Mouse (Mus musculus) forebrain, embryonic 15.5 days (tissue): ENCODE results near the gene Gm45618. TPM values are rescaled to one million over a fixed set of nuclear protein-coding genes. Genes with fewer than 3 reads are reported as not detected.
"Not testable (repeated sequence)": the region's sequence is repeated elsewhere in the genome, so short reads cannot be mapped to it uniquely, and the experiment has no call there.

ENCODE experiments used
- ATAC-seq: fragments of 200-750 bp; cut with Nextera tagmentation; replicated peaks from 2 replicates; pipeline ENCODE4 v1.8.0; 2017; ENCODE audit warnings: mild to moderate bottlenecking, moderate TSS enrichment, moderate library complexity
- H3K27ac ChIP-seq: fragments of 300-500 bp; sonication (generic); replicated peaks from 2 replicates; pipeline ENCODE4 v1.5.1; 2015; ENCODE audit warnings: mild to moderate bottlenecking, inconsistent platforms
- H3K27me3 ChIP-seq: fragments of 300-500 bp; sonication (generic); 2 replicates; pipeline ENCODE4 v1.6.1; 2015; ENCODE audit warnings: inconsistent platforms
- H3K36me3 ChIP-seq: fragments of 300-500 bp; sonication (generic); 2 replicates; pipeline ENCODE4 v1.6.1; 2015; ENCODE audit warnings: mild to moderate bottlenecking, inconsistent platforms
- H3K4me1 ChIP-seq: fragments of 300-500 bp; sonication (generic); 2 replicates; pipeline ENCODE4 v1.6.1; 2015; ENCODE audit warnings: inconsistent platforms
- H3K4me2 ChIP-seq: fragments of 300-500 bp; sonication (generic); replicated peaks from 2 replicates; pipeline ENCODE4 v1.6.1; 2015; ENCODE audit warnings: mild to moderate bottlenecking, inconsistent platforms
- H3K4me3 ChIP-seq: fragments of 300-500 bp; sonication (generic); 2 replicates; pipeline ENCODE4 v1.5.1; 2015; ENCODE audit warnings: mild to moderate bottlenecking, inconsistent platforms
- H3K9ac ChIP-seq: fragments of 300-500 bp; sonication (generic); replicated peaks from 2 replicates; pipeline ENCODE4 v1.6.1; 2015; ENCODE audit warnings: mild to moderate bottlenecking, inconsistent platforms
- H3K9me3 ChIP-seq: fragments of 300-500 bp; sonication (generic); 2 replicates; pipeline ENCODE4 v1.6.1; 2016; ENCODE audit warnings: inconsistent platforms
- WGBS: fragments of 180-500 bp; shearing (Covaris S2); methylation state at CpG from one replicate; pipeline ENCODE4 v1.1.7; 2015; ENCODE audit warnings: mixed read lengths; 5-methylcytosine and 5-hydroxymethylcytosine counted together
- polyA plus RNA-seq: library from polyadenylated mRNA; unstranded; fragments of >200 nt; fragmentation: Nextera tagmentation; extraction: Ambion mirVana; gene quantifications from 2 replicates; pipeline ENCODE4 v1.2.1, GENCODE M21; 2015

The Gm45618 gene
- 0.60 TPM in 1 of 2 replicates, not detected in the other for polyA plus RNA-seq

DNA sequence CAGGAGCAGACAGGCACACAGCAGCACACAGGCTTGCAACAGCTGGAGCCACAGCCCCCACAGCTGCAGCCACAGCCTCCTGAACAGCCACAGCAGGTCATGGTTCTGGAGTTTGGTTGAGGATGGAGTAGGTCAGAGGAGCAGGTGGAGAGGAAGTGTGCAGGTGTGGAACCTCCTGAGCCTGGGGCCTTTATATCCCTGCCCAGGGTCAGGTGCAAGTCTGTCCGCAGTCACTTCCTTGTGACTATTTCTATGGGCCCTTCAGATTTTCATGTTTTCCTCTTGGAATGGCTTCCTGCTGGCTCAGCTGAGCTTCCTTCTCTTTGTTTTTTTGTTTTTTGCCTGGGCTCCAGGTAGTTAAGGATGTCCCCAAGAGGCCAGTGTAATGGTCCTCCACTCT, at the start of gene Gm45618:
TSS of gene Gm45618 (minus strand) at position 101 of the 400 bp plus-strand sequence.
- not testable (repeated sequence) for H3K4me1 ChIP-seq, H3K36me3 ChIP-seq, H3K27me3 ChIP-seq, H3K9ac ChIP-seq, H3K4me3 ChIP-seq, H3K4me2 ChIP-seq, H3K27ac ChIP-seq, ATAC-seq, H3K9me3 ChIP-seq
- 96% methylated on average over 1 of the region's 1 CpGs for WGBS

DNA sequence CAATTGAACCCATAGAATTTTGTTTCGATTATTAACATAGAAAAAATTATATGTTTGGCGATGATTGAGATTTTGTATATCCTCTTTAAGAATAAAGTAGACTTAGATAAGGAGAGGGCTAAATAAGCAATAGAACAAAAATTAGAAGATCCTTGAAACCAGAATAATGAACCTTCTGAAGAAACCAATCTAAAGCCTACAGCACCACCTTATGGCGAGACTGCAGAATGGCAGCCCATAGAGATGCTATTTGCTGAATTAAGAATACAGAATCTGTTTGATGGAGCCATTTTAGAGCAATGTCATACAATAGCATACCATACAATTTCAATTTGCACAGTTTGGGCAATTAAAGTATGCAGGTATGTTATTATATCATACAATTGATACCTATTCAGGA, 49.3 kb upstream of the Gm45618 start:
- H3K9ac ChIP-seq: no peak overlapping the region
- H3K4me3 ChIP-seq: no peak overlapping the region
- H3K9me3 ChIP-seq: no peaks in the 10 kb centered on the region
- no peak overlapping the region for H3K27ac ChIP-seq
- 53% methylated on average over 3 of the region's 3 CpGs for WGBS
- H3K36me3 ChIP-seq: no peaks in the 10 kb centered on the region
- no peaks in the 10 kb centered on the region for H3K4me1 ChIP-seq
- H3K27me3 ChIP-seq: no peaks in the 10 kb centered on the region
- no peak for ATAC-seq
- H3K4me2 ChIP-seq: no peak overlapping the region

DNA sequence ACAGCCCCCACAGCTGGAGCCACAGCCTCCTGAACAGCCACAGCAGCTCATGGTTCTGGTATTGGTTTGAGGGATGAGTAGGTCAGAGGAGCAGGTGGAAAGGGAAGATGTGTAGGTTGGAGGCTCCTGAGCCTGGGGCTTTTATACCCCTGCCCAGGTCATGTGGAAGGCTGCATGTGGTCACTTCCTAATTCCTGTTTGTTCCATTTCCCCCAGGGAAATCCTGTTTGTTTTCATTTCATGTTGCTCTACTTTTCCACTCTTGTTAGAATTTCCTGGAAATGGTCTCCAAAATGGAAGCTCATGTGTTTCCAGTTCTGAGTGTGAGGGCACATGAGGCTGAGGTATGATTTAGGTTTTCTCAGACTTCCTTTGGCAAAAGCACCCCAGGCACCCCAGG, 45.1 kb upstream of the Gm45618 start, which contains the start of gene Gm4553:
TSS of gene Gm4553 (minus strand) at position 101 of the 400 bp plus-strand sequence.
- H3K4me3 ChIP-seq, H3K27me3 ChIP-seq, H3K4me1 ChIP-seq, H3K4me2 ChIP-seq, H3K9me3 ChIP-seq, ATAC-seq, H3K36me3 ChIP-seq, H3K9ac ChIP-seq, H3K27ac ChIP-seq: not testable (repeated sequence)

DNA sequence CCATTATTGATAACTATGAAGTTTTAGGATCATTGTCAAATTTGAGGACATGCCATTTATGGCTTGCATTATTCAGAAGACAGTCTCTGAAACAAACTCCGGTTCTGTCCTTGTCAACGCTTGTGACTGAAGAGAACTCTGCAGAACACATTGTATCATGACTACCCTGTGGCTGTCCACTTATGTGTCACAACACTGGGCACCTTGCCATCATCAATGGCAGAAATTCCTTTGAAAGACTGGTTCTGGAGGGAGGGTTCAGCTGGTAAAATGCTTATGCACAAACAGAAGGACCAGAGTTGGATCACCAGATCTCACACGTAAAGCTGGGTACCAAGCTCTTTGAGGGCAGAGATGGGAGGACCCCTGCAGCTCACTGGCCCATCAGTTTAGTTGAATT, 38.8 kb upstream of the Gm45618 start:
- no peaks in the 10 kb centered on the region for H3K27me3 ChIP-seq
- no peak overlapping the region for H3K9ac ChIP-seq
- WGBS: 87% methylated on average over 3 of the region's 3 CpGs
- no peak overlapping the region for H3K4me3 ChIP-seq
- no peak overlapping the region for H3K4me2 ChIP-seq
- H3K27ac ChIP-seq: no peak overlapping the region
- no peaks in the 10 kb centered on the region for H3K4me1 ChIP-seq
- no peak for ATAC-seq
- no peaks in the 10 kb centered on the region for H3K9me3 ChIP-seq
- no peaks in the 10 kb centered on the region for H3K36me3 ChIP-seq

DNA sequence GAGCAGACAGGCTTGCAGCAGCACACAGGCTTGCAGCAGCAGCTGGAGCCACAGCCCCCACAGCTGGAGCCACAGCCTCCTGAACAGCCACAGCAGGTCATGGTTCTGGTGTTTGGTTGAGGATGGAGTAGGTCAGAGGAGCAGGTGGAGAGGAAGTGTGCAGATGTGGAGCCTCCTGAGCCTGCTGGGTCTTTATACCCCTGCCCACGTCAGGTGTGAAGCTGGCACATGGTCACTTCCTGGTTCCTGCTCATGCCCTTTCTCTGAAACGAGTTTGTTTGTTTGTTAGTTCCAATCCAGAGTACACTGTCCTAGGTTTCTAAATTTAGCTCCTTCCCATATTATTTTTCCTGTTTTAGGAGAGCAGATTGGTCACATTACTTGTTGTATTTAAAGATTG, 36.5 kb upstream of the Gm45618 start, which contains the start of gene Gm29735:
TSS of gene Gm29735 (minus strand) at position 101 of the 400 bp plus-strand sequence.
- H3K36me3 ChIP-seq, H3K27me3 ChIP-seq, H3K9me3 ChIP-seq, H3K4me1 ChIP-seq, H3K4me2 ChIP-seq, H3K9ac ChIP-seq, ATAC-seq, H3K27ac ChIP-seq, H3K4me3 ChIP-seq: not testable (repeated sequence)
- WGBS: 53% methylated on average over 2 of the region's 2 CpGs

DNA sequence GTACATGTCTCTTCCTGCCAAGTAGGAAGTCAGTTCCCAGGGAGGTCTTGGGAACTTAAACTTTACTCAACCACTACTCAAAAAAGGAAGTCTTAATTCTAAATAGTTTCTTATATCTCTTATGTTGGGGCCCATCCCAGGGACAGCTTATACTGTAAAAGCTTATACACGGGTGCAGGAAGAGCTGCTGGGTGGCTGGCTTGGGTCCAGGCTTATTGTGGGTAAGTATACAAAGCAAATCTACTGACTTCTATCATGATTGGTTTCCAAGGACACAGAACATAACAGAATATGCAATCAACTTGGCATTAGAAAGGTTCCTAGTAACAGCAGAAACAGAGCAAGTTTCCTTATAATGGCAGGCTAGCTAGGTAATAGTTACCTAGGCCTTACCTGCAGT, 34.8 kb upstream of the Gm45618 start:
- no peak overlapping the region for H3K4me3 ChIP-seq
- H3K36me3 ChIP-seq: no peaks in the 10 kb centered on the region
- H3K4me1 ChIP-seq: no peaks in the 10 kb centered on the region
- WGBS: 48% methylated on average over 1 of the region's 1 CpGs
- H3K27me3 ChIP-seq: no peaks in the 10 kb centered on the region
- no peak overlapping the region for H3K27ac ChIP-seq
- no peak for ATAC-seq
- no peak overlapping the region for H3K9ac ChIP-seq
- no peaks in the 10 kb centered on the region for H3K9me3 ChIP-seq
- no peak overlapping the region for H3K4me2 ChIP-seq

DNA sequence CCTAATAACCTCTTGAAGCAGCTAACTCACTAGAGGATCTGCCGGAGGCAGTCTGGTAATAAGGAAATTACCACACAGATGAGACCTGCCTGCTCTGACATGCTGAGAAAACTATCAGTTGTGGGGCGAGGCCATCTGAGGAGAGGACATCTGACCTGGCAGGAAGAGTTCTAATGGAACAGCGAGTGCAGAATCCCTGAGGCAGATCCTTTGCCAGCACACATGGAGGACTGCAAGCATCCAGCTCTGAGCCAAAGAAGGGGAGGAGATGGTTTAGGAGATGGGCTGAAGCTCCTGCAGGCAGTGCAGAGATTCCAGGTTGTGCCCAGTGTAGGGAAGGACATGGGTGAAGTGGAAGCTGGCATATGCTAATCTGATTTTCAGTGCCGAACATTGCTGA, 31.7 kb upstream of the Gm45618 start:
- Histone ChIP-seq H3K27me3 (no peaks in the 10 kb centered on the region), H3K9ac (no peak overlapping the region), H3K27ac (no peak overlapping the region), H3K4me1 (no peaks in the 10 kb centered on the region), H3K4me3 (no peak overlapping the region), H3K9me3 (no peaks in the 10 kb centered on the region), H3K36me3 (no peaks in the 10 kb centered on the region), H3K4me2 (no peak overlapping the region)
- no peak for ATAC-seq
- WGBS: 85% methylated on average over 4 of the region's 4 CpGs

DNA sequence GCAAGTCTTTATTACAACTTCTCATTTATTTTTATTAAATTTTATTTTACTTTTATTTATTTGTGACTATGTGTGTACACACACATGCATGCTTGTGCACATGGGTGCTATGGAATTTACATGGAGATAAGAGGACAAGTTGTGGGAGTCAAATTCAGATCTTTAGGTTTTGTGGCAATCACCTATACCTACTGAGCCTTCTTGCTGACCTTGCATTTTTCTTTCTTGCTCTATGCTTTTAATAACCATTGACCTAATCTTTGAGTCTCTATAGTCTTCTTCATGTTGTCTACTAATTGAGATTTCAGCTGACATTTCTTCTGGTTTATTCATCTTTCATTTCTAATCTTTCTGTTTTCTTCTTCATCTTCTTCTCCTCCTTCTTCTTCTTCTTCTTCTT, 28.1 kb upstream of the Gm45618 start:
- Histone ChIP-seq H3K4me3 (no peak overlapping the region), H3K4me1 (no peaks in the 10 kb centered on the region), H3K4me2 (no peak overlapping the region), H3K27ac (no peak overlapping the region), H3K27me3 (no peaks in the 10 kb centered on the region), H3K36me3 (no peaks in the 10 kb centered on the region), H3K9ac (no peak overlapping the region), H3K9me3 (no peaks in the 10 kb centered on the region)
- ATAC-seq: no peak

DNA sequence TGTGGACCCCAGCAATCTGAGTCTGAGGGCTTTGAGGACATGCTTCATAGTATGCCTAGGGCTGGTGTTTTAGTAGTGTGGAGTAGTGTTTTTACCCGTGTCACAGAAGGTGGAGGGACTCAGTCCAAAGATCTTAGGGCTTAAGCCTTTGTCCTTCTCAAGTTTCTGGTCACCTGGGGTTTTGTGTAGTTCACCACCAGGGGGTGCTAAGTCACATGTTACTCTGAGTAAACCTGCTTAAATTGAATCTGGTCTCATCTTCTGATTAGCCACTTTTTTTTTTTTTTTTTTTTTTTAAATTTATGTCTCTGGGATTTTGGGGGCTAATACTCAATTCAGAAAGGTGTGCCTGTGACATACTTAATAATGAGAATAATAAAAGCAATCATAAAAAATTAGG, 25.5 kb upstream of the Gm45618 start:
- H3K9ac ChIP-seq: no peak overlapping the region
- 0% methylated on average over 1 of the region's 1 CpGs for WGBS
- no peak overlapping the region for H3K4me3 ChIP-seq
- H3K27ac ChIP-seq: no peak overlapping the region
- no peak overlapping the region for H3K4me2 ChIP-seq
- no peaks in the 10 kb centered on the region for H3K9me3 ChIP-seq
- H3K4me1 ChIP-seq: no peaks in the 10 kb centered on the region
- H3K27me3 ChIP-seq: no peaks in the 10 kb centered on the region
- H3K36me3 ChIP-seq: no peaks in the 10 kb centered on the region
- ATAC-seq: no peak

DNA sequence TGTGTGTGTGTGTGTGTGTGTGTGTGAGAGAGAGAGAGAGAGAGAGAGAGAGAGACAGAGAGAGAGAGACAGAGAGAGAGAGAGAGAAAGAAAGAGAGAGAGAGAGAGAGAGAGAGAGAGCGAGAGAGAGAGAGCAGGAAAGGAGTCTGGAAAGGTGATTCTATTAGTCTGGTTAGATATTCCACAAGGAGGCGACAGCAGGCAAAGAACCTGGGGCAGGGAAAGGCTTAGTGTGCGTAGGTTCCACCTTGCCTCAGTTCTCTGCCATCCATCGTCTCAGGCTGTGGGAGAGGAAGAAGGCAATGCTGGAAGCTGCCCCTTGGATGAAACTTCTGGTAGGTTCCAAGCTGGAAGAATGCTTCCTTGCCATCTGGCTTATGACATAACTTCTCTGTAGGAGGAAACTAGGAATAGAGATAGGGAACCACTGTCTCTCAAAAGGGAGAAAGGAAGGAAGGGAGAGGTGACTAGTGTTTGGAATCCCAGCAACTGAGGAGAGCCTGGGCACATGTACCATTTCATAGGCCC, 24.9 kb upstream of the Gm45618 start:
- Histone ChIP-seq H3K27me3 (no peaks in the 10 kb centered on the region), H3K27ac (no peak overlapping the region), H3K4me3 (no peak overlapping the region), H3K4me2 (no peak overlapping the region), H3K36me3 (no peaks in the 10 kb centered on the region), H3K9ac (no peak overlapping the region), H3K4me1 (no peaks in the 10 kb centered on the region), H3K9me3 (no peaks in the 10 kb centered on the region)
- WGBS: 49% methylated on average over 4 of the region's 4 CpGs
- no peak for ATAC-seq

DNA sequence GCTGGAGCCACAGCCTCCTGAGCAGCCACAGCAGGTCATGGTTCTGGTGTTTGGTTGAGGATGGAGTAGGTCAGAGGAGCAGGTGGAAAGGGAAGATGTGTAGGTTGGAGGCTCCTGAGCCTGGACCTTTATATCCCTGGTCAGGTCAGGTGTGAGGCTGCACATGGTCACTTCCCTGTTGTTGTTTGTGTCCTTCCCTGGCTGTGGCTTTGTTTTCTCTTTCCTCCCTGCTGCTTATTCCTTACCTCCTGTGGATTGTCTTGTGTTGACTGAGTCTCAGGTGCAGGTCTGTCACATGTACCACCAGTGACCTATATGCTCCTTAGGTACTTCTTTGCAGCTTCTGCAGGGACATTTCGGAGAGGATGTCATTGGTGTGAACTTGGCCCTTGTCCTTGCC, 24.0 kb upstream of the Gm45618 start, which contains the start of gene Gm45337:
TSS of gene Gm45337 (minus strand) at position 101 of the 400 bp plus-strand sequence.
- no peak within 1 kb of the TSS for H3K9ac ChIP-seq
- no peak for ATAC-seq
- no peaks in the 10 kb centered on the region for H3K27me3 ChIP-seq
- H3K9me3 ChIP-seq: no peaks in the 10 kb centered on the region
- H3K36me3 ChIP-seq: no peaks in the 10 kb centered on the region
- no peak within 1 kb of the TSS for H3K27ac ChIP-seq
- H3K4me2 ChIP-seq: no peak within 1 kb of the TSS
- no peak within 1 kb of the TSS for H3K4me3 ChIP-seq
- 71% methylated on average over 1 of the region's 1 CpGs for WGBS
- no peaks in the 10 kb centered on the region for H3K4me1 ChIP-seq

DNA sequence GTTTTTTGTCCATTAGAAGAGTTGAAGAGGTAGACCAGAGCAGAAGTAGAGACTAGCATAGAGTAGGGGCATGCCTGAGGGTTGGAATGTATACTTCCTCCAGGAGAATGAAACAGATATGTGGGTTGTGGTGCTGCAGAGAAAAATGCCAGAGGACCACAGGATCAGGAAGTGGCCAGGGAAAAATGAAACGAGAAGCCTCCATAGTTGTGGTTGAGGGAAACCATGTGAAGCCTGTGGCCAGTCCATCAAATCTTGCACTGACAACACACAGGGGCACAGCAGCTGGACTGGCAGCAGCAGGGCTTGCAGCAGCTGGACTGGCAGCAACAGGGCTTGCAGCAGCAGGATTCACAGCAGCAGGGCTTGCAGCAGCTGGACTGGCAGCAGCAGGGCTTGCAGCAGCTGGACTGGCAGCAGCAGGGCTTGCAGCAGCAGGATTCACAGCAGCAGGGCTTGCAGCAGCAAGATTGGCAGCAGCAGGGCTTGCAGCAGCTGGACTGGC, 23.0 kb upstream of the Gm45618 start:
- not testable (repeated sequence) for H3K4me1 ChIP-seq, ATAC-seq, H3K9me3 ChIP-seq, H3K27me3 ChIP-seq, H3K36me3 ChIP-seq, H3K4me3 ChIP-seq, H3K9ac ChIP-seq, H3K27ac ChIP-seq, H3K4me2 ChIP-seq
- WGBS: 65% methylated on average over 1 of the region's 1 CpGs

DNA sequence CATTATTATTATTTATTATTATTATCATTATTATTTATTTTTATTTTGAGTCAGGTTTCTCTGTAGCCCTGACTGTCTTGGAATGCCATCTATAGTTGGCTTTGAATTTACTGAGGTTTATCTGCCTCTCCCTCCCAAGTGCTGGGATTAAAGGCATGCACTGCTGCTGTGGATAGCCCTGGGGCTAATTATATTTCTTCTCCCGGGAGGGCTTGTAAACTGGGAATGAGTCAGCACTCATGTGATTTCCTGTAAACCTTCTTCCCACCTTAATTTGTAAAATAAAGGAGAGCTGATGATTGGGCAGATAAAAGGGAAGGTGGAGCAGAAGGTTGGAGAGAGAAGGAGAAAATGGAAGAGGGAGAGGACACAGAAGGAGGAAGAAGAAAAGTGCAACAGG, 20.2 kb upstream of the Gm45618 start:
- WGBS: 32% methylated on average over 1 of the region's 1 CpGs

More for the DNA sequence above, 20.2 kb upstream of the Gm45618 start:
- H3K36me3 ChIP-seq: no peaks in the 10 kb centered on the region
- no peaks in the 10 kb centered on the region for H3K9me3 ChIP-seq
- no peaks in the 10 kb centered on the region for H3K4me1 ChIP-seq
- H3K27ac ChIP-seq: no peak overlapping the region
- ATAC-seq: no peak
- H3K4me3 ChIP-seq: no peak overlapping the region
- H3K4me2 ChIP-seq: no peak overlapping the region
- H3K27me3 ChIP-seq: no peaks in the 10 kb centered on the region
- H3K9ac ChIP-seq: no peak overlapping the region
